Mouse (Mus musculus) liver, embryonic 13.5 days (tissue): Measurements from ENCODE around the gene Ubtf. TPM values are rescaled to one million over a fixed set of nuclear protein-coding genes. Genes with fewer than 3 reads are reported as not detected.
"Not testable (repeated sequence)": the region's sequence is repeated elsewhere in the genome, so short reads cannot be mapped to it uniquely, and the experiment has no call there.

ENCODE experiments used
- ATAC-seq: fragments of 200-750 bp; cut with Nextera tagmentation; 2 replicates; pipeline ENCODE4 v1.8.0; 2017; ENCODE audit warnings: low read depth, mild to moderate bottlenecking, moderate number of reproducible peaks, moderate library complexity
- DNase-seq: peaks from one replicate; pipeline ENCODE4 v3.0.0; 2022
- H3K27ac ChIP-seq: fragments of 300-500 bp; sonication (generic); 2 replicates; pipeline ENCODE4 v1.5.1; 2015; ENCODE audit warnings: moderate library complexity, mild to moderate bottlenecking, inconsistent platforms
- H3K27me3 ChIP-seq: fragments of 300-500 bp; sonication (generic); 2 replicates; pipeline ENCODE4 v1.6.1; 2015; ENCODE audit warnings: mild to moderate bottlenecking, inconsistent platforms
- H3K36me3 ChIP-seq: fragments of 300-500 bp; sonication (generic); 2 replicates; pipeline ENCODE4 v1.6.1; 2015; ENCODE audit warnings: mild to moderate bottlenecking, inconsistent platforms
- H3K4me1 ChIP-seq: fragments of 300-500 bp; sonication (generic); replicated peaks from 2 replicates; pipeline ENCODE4 v1.6.1; 2015; ENCODE audit warnings: inconsistent platforms
- H3K4me2 ChIP-seq: fragments of 300-500 bp; sonication (generic); 2 replicates; pipeline ENCODE4 v1.6.1; 2015; ENCODE audit warnings: inconsistent platforms, mild to moderate bottlenecking, moderate library complexity
- H3K4me3 ChIP-seq: fragments of 300-500 bp; sonication (generic); replicated peaks from 2 replicates; pipeline ENCODE4 v1.5.1; 2015; ENCODE audit warnings: mild to moderate bottlenecking, inconsistent platforms
- H3K9ac ChIP-seq: fragments of 300-500 bp; sonication (generic); 2 replicates; pipeline ENCODE4 v1.6.1; 2015; ENCODE audit warnings: mild to moderate bottlenecking, inconsistent platforms
- H3K9me3 ChIP-seq: fragments of 300-500 bp; sonication (generic); replicated peaks from 2 replicates; pipeline ENCODE4 v1.6.1; 2016; ENCODE audit warnings: inconsistent platforms
- WGBS: fragments of 180-500 bp; shearing (Covaris S2); methylation state at CpG from one replicate; pipeline ENCODE4 v1.1.7; 2015; ENCODE audit not compliant: insufficient replicate concordance; 5-methylcytosine and 5-hydroxymethylcytosine counted together
- polyA plus RNA-seq: library from polyadenylated mRNA; unstranded; fragments of >200 nt; fragmentation: Nextera tagmentation; extraction: Ambion mirVana; gene quantifications from 2 replicates; pipeline ENCODE4 v1.2.1, GENCODE M21; 2015

Ubtf gene
- polyA plus RNA-seq, result 70.0 and 81.5 TPM in 2 replicates

- Histone ChIP-seq H3K4me1 (peaks cover 38% of the 10 kb centered on the region), H3K4me3 (peak within 1 kb of the TSS; percentile 99), H3K27me3 (peaks cover 24% of the 10 kb centered on the region), H3K9me3 (no peaks in the 10 kb centered on the region), H3K4me2 (peak within 1 kb of the TSS; percentile 99), H3K36me3 (peaks cover 15% of the 10 kb centered on the region), H3K27ac (peak within 1 kb of the TSS; percentile 99), H3K9ac (peak within 1 kb of the TSS; percentile 100)
- ATAC-seq (peak; percentile 50), DNase-seq (peak; percentile 73)
- WGBS, result 0% methylated on average over 25 of the region's 25 CpGs
Observed at GRCm38 (mm10) chr11:102319410-102319792, at the start of gene Ubtf. Ubtf (minus strand) TSS chr11:102319742.

- H3K27me3 ChIP-seq, result peaks cover 25% of the 10 kb centered on the region
- H3K4me2 ChIP-seq, result 0 out of 2 replicates have a peak overlapping the region, but pooled peaks have one; percentile 28
- no peaks in the 10 kb centered on the region for H3K9me3 ChIP-seq
- peaks cover 86% of the 10 kb centered on the region for H3K4me1 ChIP-seq
- 0 out of 2 replicates have a peak, but pooled peaks cover 2% of the 10 kb centered on the region for H3K36me3 ChIP-seq
- ATAC-seq (no peak), DNase-seq (no peak)
- H3K27ac ChIP-seq, result peak overlapping the region; percentile 98
- H3K4me3 ChIP-seq, result no peak overlapping the region
- peak overlapping the region; percentile 68 for H3K9ac ChIP-seq
- WGBS, result 70% methylated on average over 4 of the region's 4 CpGs
Observed at GRCm38 (mm10) chr11:102369263-102369662, 49.7 kb upstream of the Ubtf start.

GRCm38 (mm10) chr11:102368347-102368746 lies 48.8 kb upstream of the Ubtf start:
- peak overlapping the region; percentile 68 for H3K9ac ChIP-seq
- no peak for DNase-seq
- H3K4me3 ChIP-seq, result no peak overlapping the region
- 25% methylated on average over 5 of the region's 5 CpGs for WGBS
- H3K4me2 ChIP-seq, result peak overlapping the region; percentile 28
- peaks cover 77% of the 10 kb centered on the region for H3K4me1 ChIP-seq
- ATAC-seq, result no peak
- H3K27ac ChIP-seq, result peak overlapping the region; percentile 98
- H3K27me3 ChIP-seq, result peaks cover 25% of the 10 kb centered on the region
- H3K9me3 ChIP-seq, result no peaks in the 10 kb centered on the region
- peaks cover 8% of the 10 kb centered on the region; the same call in 1 of the 2 replicates for H3K36me3 ChIP-seq

- WGBS, result 70% methylated on average over 9 of the region's 9 CpGs
- H3K4me1 ChIP-seq, result peaks cover 74% of the 10 kb centered on the region
- H3K4me3 ChIP-seq, result no peak overlapping the region
Observed at GRCm38 (mm10) chr11:102367504-102368280, 48.1 kb upstream of the Ubtf start.

GRCm38 (mm10) chr11:102366103-102366502 lies 46.6 kb upstream of the Ubtf start, which contains the start of gene Slc4a1:
Slc4a1 (minus strand) TSS chr11:102366203.
- H3K4me1 ChIP-seq, result peaks cover 77% of the 10 kb centered on the region
- ATAC-seq, H3K9me3 ChIP-seq, DNase-seq: not testable (repeated sequence)
- H3K4me2 ChIP-seq, result peak within 1 kb of the TSS; percentile 72
- H3K36me3 ChIP-seq, result peaks cover 30% of the 10 kb centered on the region
- H3K4me3 ChIP-seq, result peak within 1 kb of the TSS; percentile 84
- H3K9ac ChIP-seq, result peak within 1 kb of the TSS; percentile 99
- peak within 1 kb of the TSS; percentile 99 for H3K27ac ChIP-seq
- 62% methylated on average over 8 of the region's 8 CpGs for WGBS
- H3K27me3 ChIP-seq, result peaks cover 31% of the 10 kb centered on the region

More at GRCm38 (mm10) chr11:102367504-102368280, 48.1 kb upstream of the Ubtf start:
- Histone ChIP-seq H3K27ac (peak overlapping the region; percentile 98), H3K4me2 (peak overlapping the region; percentile 28), H3K9me3 (no peaks in the 10 kb centered on the region), H3K27me3 (peaks cover 23% of the 10 kb centered on the region), H3K9ac (peak overlapping the region; percentile 68), H3K36me3 (peaks cover 14% of the 10 kb centered on the region)
- no peak for ATAC-seq
- DNase-seq, result no peak

DNA sequence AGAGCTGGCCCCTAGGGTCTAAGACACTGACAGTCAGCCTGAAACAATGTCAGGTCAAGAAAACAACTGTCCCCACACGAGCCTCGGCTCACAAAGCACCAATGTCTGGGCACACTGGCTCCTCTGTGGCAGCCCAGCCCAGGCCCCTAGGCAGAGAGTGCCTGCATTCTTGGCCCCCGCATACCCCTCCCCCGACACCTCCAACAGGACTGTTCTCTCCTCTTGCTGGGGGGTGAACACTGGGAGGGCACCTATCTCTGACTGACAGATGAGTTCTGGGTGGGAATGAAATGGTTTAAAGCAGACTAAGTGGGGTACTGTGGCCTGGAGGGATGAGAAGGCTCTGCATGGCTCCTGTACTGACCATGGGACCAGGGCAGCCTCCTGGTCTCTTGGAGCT lies 46.2 kb upstream of the Ubtf start:
- Histone ChIP-seq H3K9ac (peak overlapping the region; percentile 93), H3K27ac (peak overlapping the region; percentile 98), H3K4me2 (peak overlapping the region; percentile 72), H3K4me3 (peak overlapping the region; percentile 48), H3K9me3 (no peaks in the 10 kb centered on the region), H3K27me3 (peaks cover 31% of the 10 kb centered on the region), H3K4me1 (peaks cover 77% of the 10 kb centered on the region), H3K36me3 (peaks cover 34% of the 10 kb centered on the region)
- 27% methylated on average over 4 of the region's 4 CpGs for WGBS
- DNase-seq (peak; percentile 61), ATAC-seq (peak; percentile 6)

GRCm38 (mm10) chr11:102364570-102365371 lies 45.2 kb upstream of the Ubtf start:
- peak overlapping the region; percentile 84 for H3K4me3 ChIP-seq
- H3K9ac ChIP-seq, result peak overlapping the region; percentile 99

DNA sequence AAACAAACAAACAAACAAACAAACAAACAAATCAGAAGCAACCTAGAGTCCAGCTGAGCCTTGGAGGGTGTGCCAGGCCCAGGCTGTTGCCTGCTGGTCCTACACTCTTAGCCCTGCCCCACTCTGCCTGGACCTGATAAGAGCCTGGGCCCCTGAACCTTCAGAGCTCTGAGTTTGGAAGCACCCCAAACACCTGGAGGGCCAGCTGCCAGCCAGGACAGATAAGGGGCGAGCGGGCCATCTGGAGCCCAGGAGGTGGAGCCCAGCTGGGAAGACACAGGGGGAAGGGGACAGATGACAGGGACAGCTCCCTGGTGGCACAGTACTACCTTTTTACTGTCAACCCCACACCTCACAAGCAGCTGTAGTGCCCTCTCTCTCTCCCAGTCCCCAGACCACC lies 44.1 kb upstream of the Ubtf start:
- Histone ChIP-seq H3K36me3 (peaks cover 54% of the 10 kb centered on the region), H3K27ac (peak overlapping the region; percentile 99), H3K4me2 (peak overlapping the region; percentile 87), H3K9me3 (no peaks in the 10 kb centered on the region), H3K4me1 (peaks cover 77% of the 10 kb centered on the region), H3K27me3 (peaks cover 38% of the 10 kb centered on the region), H3K9ac (peak overlapping the region; percentile 99), H3K4me3 (peak overlapping the region; percentile 84)
- DNase-seq (peak; percentile 96), ATAC-seq (peak; percentile 83)
- WGBS, result 0% methylated on average over 2 of the region's 2 CpGs

More at GRCm38 (mm10) chr11:102364570-102365371, 45.2 kb upstream of the Ubtf start:
- H3K4me1 ChIP-seq, result peaks cover 77% of the 10 kb centered on the region
- peak overlapping the region; percentile 99 for H3K27ac ChIP-seq
- peak overlapping the region; percentile 72 for H3K4me2 ChIP-seq
- peaks cover 31% of the 10 kb centered on the region for H3K27me3 ChIP-seq
- H3K36me3 ChIP-seq, result peaks cover 43% of the 10 kb centered on the region
- DNase-seq (peak; percentile 91), ATAC-seq (peak; percentile 87)
- WGBS, result 30% methylated on average over 14 of the region's 14 CpGs
- no peaks in the 10 kb centered on the region for H3K9me3 ChIP-seq

- peaks cover 78% of the 10 kb centered on the region for H3K4me1 ChIP-seq
- peak overlapping the region; percentile 87 for H3K4me2 ChIP-seq
- H3K9ac ChIP-seq, result peak overlapping the region; percentile 99
- DNase-seq, result no peak
- H3K4me3 ChIP-seq, result peak overlapping the region; percentile 84
- H3K36me3 ChIP-seq, result peaks cover 71% of the 10 kb centered on the region
- H3K9me3 ChIP-seq, result no peaks in the 10 kb centered on the region
- peaks cover 51% of the 10 kb centered on the region for H3K27me3 ChIP-seq
- H3K27ac ChIP-seq, result peak overlapping the region; percentile 99
- 64% methylated on average over 8 of the region's 8 CpGs for WGBS
- no peak for ATAC-seq
Observed at GRCm38 (mm10) chr11:102361776-102362495, 42.4 kb upstream of the Ubtf start.

DNA sequence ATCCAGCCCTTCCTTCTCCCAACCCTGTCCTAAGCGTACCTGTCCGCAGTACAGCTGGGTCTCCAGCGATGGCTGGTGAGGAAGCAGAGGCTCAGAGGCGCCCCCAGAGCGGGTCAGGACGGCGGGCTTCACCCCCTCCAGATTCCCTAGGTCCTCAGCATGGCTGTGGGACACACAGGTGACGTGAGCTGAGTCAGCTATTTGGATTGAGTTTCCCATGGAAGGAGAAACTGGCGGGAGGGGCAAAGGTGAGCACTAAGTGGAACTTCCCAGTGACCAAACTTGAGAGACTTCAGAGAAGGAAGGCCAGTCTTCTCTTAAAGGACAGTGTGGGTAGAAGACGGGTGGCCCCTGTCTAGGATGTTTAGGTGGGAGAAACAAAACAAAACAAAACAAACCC lies 38.8 kb upstream of the Ubtf start:
- Histone ChIP-seq H3K36me3 (peaks cover 100% of the 10 kb centered on the region), H3K4me1 (peaks cover 95% of the 10 kb centered on the region), H3K27me3 (peaks cover 71% of the 10 kb centered on the region), H3K9me3 (no peaks in the 10 kb centered on the region), H3K9ac (peak overlapping the region; percentile 99), H3K27ac (peak overlapping the region; percentile 99), H3K4me2 (peak overlapping the region; percentile 87), H3K4me3 (peak overlapping the region; percentile 84)
- DNase-seq (no peak), ATAC-seq (no peak)
- 64% methylated on average over 10 of the region's 10 CpGs for WGBS
